Mouse (Mus musculus) midbrain, embryonic 14.5 days (tissue): Measurements from ENCODE around the gene Rap2b. TPM values are rescaled to one million over a fixed set of nuclear protein-coding genes. Genes with fewer than 3 reads are reported as not detected.
A peak's percentile ranks its signal among the peaks of the same experiment; 100 is the strongest.

ENCODE experiments used
- ATAC-seq: fragments of 200-750 bp; cut with Nextera tagmentation; 2 replicates; pipeline ENCODE4 v1.8.0; 2017; ENCODE audit warnings: moderate number of reproducible peaks, moderate library complexity; ENCODE audit not compliant: low FRiP score, low TSS enrichment
- DNase-seq: peaks from one replicate; pipeline ENCODE4 v3.0.0-alpha.2; 2015
- H3K27ac ChIP-seq: fragments of 300-500 bp; sonication (generic); replicated peaks from 2 replicates; pipeline ENCODE4 v1.5.1; 2014; ENCODE audit warnings: mild to moderate bottlenecking, low read depth, low read length, moderate library complexity
- H3K27me3 ChIP-seq: fragments of 300-500 bp; sonication (generic); 2 replicates; pipeline ENCODE4 v1.6.1; 2014; ENCODE audit warnings: low read length, control low read depth, mixed read lengths; ENCODE audit not compliant: control insufficient read depth, insufficient read depth
- H3K36me3 ChIP-seq: fragments of 300-500 bp; sonication (generic); 2 replicates; pipeline ENCODE4 v1.6.1; 2014; ENCODE audit warnings: low read length, control low read depth; ENCODE audit not compliant: control insufficient read depth, insufficient read depth
- H3K4me1 ChIP-seq: fragments of 300-500 bp; sonication (generic); 2 replicates; pipeline ENCODE4 v1.6.1; 2014; ENCODE audit warnings: mild to moderate bottlenecking, antibody characterized with exemption, low read length, control low read depth; ENCODE audit not compliant: control insufficient read depth, insufficient read depth
- H3K4me2 ChIP-seq: fragments of 300-500 bp; sonication (generic); 2 replicates; pipeline ENCODE4 v1.6.1; 2014; ENCODE audit warnings: mild to moderate bottlenecking, low read length, moderate library complexity
- H3K4me3 ChIP-seq: fragments of 300-500 bp; sonication (generic); replicated peaks from 2 replicates; pipeline ENCODE4 v1.5.1; 2014; ENCODE audit warnings: low read depth, low read length
- H3K9ac ChIP-seq: fragments of 300-500 bp; sonication (generic); replicated peaks from 2 replicates; pipeline ENCODE4 v1.6.1; 2014; ENCODE audit warnings: mild to moderate bottlenecking, low read length, moderate library complexity
- H3K9me3 ChIP-seq: fragments of 300-500 bp; sonication (generic); 2 replicates; pipeline ENCODE4 v1.6.1; 2016; ENCODE audit warnings: low read length, control low read depth, mixed read lengths; ENCODE audit not compliant: control insufficient read depth
- WGBS: fragments of 180-500 bp; shearing (Covaris S2); extraction: QIAGEN DNeasy Blood & Tissue Kit; methylation state at CpG from one replicate; pipeline ENCODE4 v1.1.7; 2014; 5-methylcytosine and 5-hydroxymethylcytosine counted together
- polyA plus RNA-seq: library from polyadenylated mRNA; unstranded; fragments of >200 nt; fragmentation: Nextera tagmentation; extraction: Ambion mirVana; gene quantifications from 2 replicates; pipeline ENCODE4 v1.2.1, GENCODE M21; 2014

Gene Rap2b
- polyA plus RNA-seq, result 12.6 and 13.2 TPM in 2 replicates

- H3K27ac ChIP-seq, result no peak within 1 kb of the TSS
- 91% methylated on average over 1 of the region's 1 CpGs for WGBS
- H3K36me3 ChIP-seq, result no peaks in the 10 kb centered on the region
- no peak within 1 kb of the TSS for H3K9ac ChIP-seq
- H3K4me3 ChIP-seq, result no peak within 1 kb of the TSS
- no peaks in the 10 kb centered on the region for H3K9me3 ChIP-seq
- H3K4me1 ChIP-seq, result peaks cover 6% of the 10 kb centered on the region
- no peaks in the 10 kb centered on the region for H3K27me3 ChIP-seq
- DNase-seq, result no peak
- no peak within 1 kb of the TSS; the same call in 1 of the 2 replicates for H3K4me2 ChIP-seq
- ATAC-seq, result no peak
These were observed at the start of gene Rap2b for GRCm38 (mm10) chr3:61361338-61361737. TSS of gene Rap2b (plus strand) at chr3:61361638.

GRCm38 (mm10) chr3:61315002-61315401 is 46.4 kb upstream of the Rap2b start:
- no peak overlapping the region for H3K27ac ChIP-seq
- H3K36me3 ChIP-seq, result no peaks in the 10 kb centered on the region
- no peaks in the 10 kb centered on the region for H3K4me1 ChIP-seq
- no peaks in the 10 kb centered on the region for H3K27me3 ChIP-seq
- WGBS, result 82% methylated on average over 2 of the region's 2 CpGs
- no peak overlapping the region for H3K4me2 ChIP-seq
- H3K4me3 ChIP-seq, result no peak overlapping the region
- H3K9ac ChIP-seq, result no peak overlapping the region
- ATAC-seq (no peak), DNase-seq (no peak)
- no peaks in the 10 kb centered on the region for H3K9me3 ChIP-seq

- no peak overlapping the region for H3K4me2 ChIP-seq
- no peaks in the 10 kb centered on the region for H3K9me3 ChIP-seq
- no peaks in the 10 kb centered on the region for H3K27me3 ChIP-seq
- WGBS, result 84% methylated on average over 2 of the region's 2 CpGs
- no peak overlapping the region for H3K4me3 ChIP-seq
- H3K4me1 ChIP-seq, result no peaks in the 10 kb centered on the region
- H3K36me3 ChIP-seq, result no peaks in the 10 kb centered on the region
- H3K27ac ChIP-seq, result no peak overlapping the region
- DNase-seq (no peak), ATAC-seq (no peak)
- H3K9ac ChIP-seq, result no peak overlapping the region
These were observed 41.4 kb upstream of the Rap2b start for GRCm38 (mm10) chr3:61320031-61320430.

DNA sequence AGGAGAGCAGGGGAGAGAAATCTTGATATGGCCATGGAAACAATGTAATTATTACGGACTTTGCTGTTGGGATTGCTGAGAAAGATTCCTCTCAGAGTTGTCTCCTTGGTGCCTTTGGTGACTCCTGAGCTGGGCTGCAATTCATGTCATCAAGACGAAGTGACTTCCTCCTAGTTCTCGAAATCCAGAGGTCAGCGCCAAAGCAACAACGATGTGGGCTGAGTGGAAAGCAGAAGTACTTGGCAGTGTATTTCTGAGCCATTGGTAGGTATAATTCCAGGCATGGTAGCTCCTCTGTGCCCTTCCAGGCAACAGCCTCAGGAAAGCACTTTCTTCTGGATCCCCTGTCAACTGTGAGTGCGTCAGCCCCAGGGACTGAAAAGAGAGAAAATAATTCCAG is 39.8 kb upstream of the Rap2b start:
- WGBS, result 89% methylated on average over 6 of the region's 6 CpGs
- H3K4me1 ChIP-seq, result no peaks in the 10 kb centered on the region
- ATAC-seq, result no peak
- no peaks in the 10 kb centered on the region for H3K27me3 ChIP-seq
- H3K36me3 ChIP-seq, result no peaks in the 10 kb centered on the region
- H3K4me3 ChIP-seq, result no peak overlapping the region
- peak; percentile 3 for DNase-seq
- H3K4me2 ChIP-seq, result no peak overlapping the region
- H3K9ac ChIP-seq, result no peak overlapping the region
- H3K9me3 ChIP-seq, result no peaks in the 10 kb centered on the region
- H3K27ac ChIP-seq, result no peak overlapping the region

DNA sequence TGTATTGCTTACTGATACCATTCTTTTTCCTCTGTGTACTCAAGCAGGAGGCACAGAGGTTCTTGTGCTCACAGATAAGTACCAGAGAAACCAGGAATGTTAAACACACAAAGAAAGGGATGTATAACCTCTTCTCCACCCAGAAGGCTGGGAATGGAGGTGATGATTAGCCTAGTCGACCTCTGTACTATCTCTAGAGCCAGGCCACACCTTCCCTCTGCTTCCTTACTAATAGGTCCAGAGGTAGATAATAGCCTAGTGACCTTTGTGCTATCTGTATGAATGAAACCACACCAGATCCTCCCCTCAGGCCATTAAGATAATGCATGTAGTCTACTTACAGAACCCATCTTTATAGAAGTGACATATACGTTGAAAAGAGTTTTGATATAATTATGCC is 25.2 kb upstream of the Rap2b start:
- H3K9me3 ChIP-seq, result no peaks in the 10 kb centered on the region
- H3K4me1 ChIP-seq, result no peaks in the 10 kb centered on the region
- H3K27me3 ChIP-seq, result no peaks in the 10 kb centered on the region
- H3K36me3 ChIP-seq, result no peaks in the 10 kb centered on the region
- H3K4me2 ChIP-seq, result no peak overlapping the region
- no peak overlapping the region for H3K27ac ChIP-seq
- no peak overlapping the region for H3K4me3 ChIP-seq
- DNase-seq (no peak), ATAC-seq (no peak)
- H3K9ac ChIP-seq, result no peak overlapping the region
- WGBS, result 63% methylated on average over 2 of the region's 2 CpGs

GRCm38 (mm10) chr3:61337230-61337629 is 24.2 kb upstream of the Rap2b start:
- H3K36me3 ChIP-seq, result no peaks in the 10 kb centered on the region
- H3K27me3 ChIP-seq, result no peaks in the 10 kb centered on the region
- no peak overlapping the region for H3K9ac ChIP-seq
- ATAC-seq (no peak), DNase-seq (no peak)
- 80% methylated on average over 3 of the region's 3 CpGs for WGBS
- H3K27ac ChIP-seq, result no peak overlapping the region
- no peak overlapping the region for H3K4me3 ChIP-seq
- H3K4me1 ChIP-seq, result no peaks in the 10 kb centered on the region
- no peaks in the 10 kb centered on the region for H3K9me3 ChIP-seq
- H3K4me2 ChIP-seq, result no peak overlapping the region

- Histone ChIP-seq H3K4me1 (no peaks in the 10 kb centered on the region), H3K27ac (no peak overlapping the region), H3K4me2 (no peak overlapping the region), H3K9ac (no peak overlapping the region), H3K36me3 (no peaks in the 10 kb centered on the region), H3K4me3 (no peak overlapping the region), H3K27me3 (no peaks in the 10 kb centered on the region), H3K9me3 (no peaks in the 10 kb centered on the region)
- DNase-seq (no peak), ATAC-seq (no peak; the same call in 1 of the 2 replicates)
- 84% methylated on average over 5 of the region's 5 CpGs for WGBS
These were observed 21.1 kb upstream of the Rap2b start for GRCm38 (mm10) chr3:61340321-61340720.

- H3K4me2 ChIP-seq, result no peak overlapping the region
- no peak overlapping the region for H3K27ac ChIP-seq
- H3K4me3 ChIP-seq, result no peak overlapping the region
- H3K4me1 ChIP-seq, result no peaks in the 10 kb centered on the region
- ATAC-seq (no peak), DNase-seq (no peak)
- 94% methylated on average over 7 of the region's 7 CpGs for WGBS
- H3K27me3 ChIP-seq, result no peaks in the 10 kb centered on the region
- H3K36me3 ChIP-seq, result no peaks in the 10 kb centered on the region
- no peak overlapping the region for H3K9ac ChIP-seq
- no peaks in the 10 kb centered on the region for H3K9me3 ChIP-seq
These were observed 17.4 kb upstream of the Rap2b start for GRCm38 (mm10) chr3:61344031-61344430.

DNA sequence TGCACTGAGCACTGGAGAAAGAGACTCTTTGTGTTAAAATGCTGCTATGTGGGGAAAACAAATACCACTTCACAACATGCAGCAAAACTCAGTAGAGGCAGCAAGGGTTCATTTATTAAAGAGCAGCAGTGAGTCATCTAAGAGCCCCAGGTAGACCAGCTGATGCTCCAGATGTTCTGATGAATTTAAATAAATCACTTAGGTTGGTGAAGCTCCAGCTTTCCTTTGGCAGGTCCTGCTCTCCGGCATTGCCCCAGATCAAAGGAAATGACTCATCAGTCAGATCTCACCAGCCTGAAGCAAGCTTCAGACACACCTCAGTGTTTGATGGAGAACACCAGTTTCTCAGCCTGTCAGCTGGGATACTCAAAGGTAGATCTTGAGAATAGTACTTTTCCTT is 15.8 kb upstream of the Rap2b start:
- Histone ChIP-seq H3K36me3 (no peaks in the 10 kb centered on the region), H3K27me3 (no peaks in the 10 kb centered on the region), H3K9ac (no peak overlapping the region), H3K4me3 (no peak overlapping the region), H3K9me3 (no peaks in the 10 kb centered on the region), H3K27ac (no peak overlapping the region), H3K4me1 (no peaks in the 10 kb centered on the region), H3K4me2 (no peak overlapping the region)
- ATAC-seq, result no peak
- no peak for DNase-seq
- 65% methylated on average over 1 of the region's 1 CpGs for WGBS
